Mouse (Mus musculus): Measurements from ENCODE around the gene Fkbp5.

GRCm38 (mm10) chr17:28363507-28363906 is 153.8 kb downstream of the Fkbp5 start:
- TF ChIP-seq CTCF (IDR thresholded peaks at IDR 0.05; ENCODE audit: low read depth) (no peak), EP300 (IDR thresholded peaks at IDR 0.05; ENCODE audit: low read depth) (no peak)
